Mouse (Mus musculus) ovary, adult 2 months (tissue): Measurements from ENCODE around the gene Prelid1. TPM values are rescaled to one million over a fixed set of nuclear protein-coding genes. Genes with fewer than 3 reads are reported as not detected.

ENCODE experiments used
- polyA plus RNA-seq: library from polyadenylated mRNA; depleted of rRNA; stranded (reverse); fragments of >200 nt; gene quantifications from 2 replicates; pipeline ENCODE4 v1.2.3, GENCODE M21; 2012; rRNA removed

The Prelid1 gene
- 323 and 337 TPM in 2 replicates for polyA plus RNA-seq

DNA sequence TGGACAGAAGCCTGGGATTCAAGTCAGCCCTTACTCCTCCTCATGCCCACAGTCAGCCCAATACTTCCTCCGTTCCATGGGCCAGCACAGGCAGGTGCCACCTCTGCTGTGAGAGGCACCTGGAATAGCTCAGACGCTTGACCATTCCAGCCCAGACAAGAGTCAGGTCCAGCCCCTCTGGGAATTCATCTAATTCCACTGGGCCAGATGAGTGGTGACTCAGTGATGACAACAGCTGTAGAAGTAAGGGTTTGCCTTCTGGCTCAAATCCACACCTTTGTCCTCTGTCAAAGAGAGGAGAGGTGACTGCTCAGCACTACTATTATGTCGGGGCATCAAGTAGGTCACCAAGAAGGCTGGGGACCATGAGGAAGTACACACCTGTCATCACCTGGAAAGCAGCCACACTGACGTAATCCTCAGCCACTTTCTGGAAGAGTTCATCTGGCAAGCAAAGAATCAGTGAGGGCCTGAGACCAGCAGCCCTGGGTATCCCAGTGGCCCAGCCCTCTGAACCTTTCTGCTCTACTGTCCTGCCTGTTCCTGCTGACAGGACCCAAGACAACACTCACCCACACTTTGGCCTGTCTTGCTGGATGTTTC is at the start of gene Prelid1:
Gene Prelid1, plus strand, starts transcription at position 570 of the 603 bp plus-strand sequence.

DNA sequence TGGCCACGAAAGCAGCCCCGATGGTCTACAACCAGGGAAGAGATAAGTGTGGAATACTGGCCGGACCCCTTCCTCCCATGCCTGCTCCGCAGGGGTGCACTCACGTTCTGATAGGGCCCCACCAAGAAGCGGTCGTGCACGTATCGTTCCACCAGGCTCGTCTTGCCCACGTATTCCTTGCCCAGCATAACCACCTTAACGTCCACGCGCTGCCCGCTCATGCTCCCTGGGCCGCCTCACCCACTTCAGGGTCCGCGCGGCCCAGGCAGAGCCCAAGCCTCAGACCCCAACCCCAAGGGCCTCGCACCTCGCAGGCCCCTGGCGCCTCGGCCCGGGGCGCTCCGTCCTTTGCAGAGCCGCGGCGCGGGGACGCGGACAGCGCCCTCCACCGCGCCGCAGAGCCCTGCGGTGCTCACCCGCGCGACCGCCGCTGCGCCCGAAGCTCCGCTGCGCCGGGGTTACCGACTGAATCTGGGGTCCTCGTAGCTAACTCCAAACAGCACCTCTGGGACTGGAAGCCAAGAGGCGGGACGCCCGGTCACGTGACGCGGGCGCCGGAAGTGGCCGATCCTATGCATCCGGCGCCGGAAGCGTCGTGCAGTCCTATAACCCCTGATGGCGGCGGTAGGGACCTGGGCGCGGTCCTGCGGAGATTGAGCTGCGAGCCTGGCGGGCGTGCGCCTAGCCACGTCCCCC is 1.3 kb downstream of the Prelid1 start, which contains the start of gene Rab24:
Gene Rab24, minus strand, starts transcription at position 513 of the 696 bp plus-strand sequence.

DNA sequence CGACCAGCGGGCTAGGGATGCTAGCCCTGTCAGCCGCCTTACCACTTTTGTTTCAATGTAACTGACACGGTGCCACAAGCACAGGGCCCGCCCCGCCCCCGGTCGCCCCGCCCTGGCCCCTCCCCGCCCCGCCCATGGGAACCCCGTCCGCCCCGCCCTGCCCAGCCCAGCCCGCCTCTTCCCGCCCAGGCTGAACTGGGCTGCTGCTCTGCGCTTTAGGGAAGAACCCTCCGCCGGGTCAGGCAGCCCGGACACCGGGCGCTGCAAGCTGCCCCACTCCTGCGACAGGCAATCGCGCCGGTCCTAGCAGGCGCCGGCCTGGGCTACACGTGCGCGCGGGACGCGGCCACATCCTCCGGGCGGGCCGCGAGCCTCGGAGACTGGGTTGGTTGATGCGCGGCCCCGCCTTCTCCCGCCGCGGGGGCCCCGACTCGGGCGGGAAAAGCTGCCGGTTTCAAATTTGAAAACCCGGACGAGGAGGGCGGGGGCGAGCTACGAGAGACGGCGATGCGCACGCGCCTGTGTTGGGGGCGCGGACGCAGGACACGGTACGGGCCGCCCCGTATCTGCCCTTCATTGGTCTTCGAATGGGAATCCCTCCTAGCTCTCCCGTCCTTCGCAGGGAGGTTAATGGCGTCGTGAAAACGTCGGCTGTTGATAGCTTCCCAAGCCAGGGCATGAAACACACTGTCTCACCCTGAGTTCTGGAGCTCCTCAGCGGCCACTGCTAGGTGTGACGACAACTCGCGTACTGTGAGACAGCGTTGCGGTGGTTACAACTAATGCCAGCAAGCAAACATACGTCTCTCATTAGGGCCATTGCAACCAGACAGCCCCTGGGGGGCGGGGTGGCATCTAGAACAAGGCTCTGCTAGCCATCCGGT is 9.6 kb downstream of the Prelid1 start, which contains the start of gene Mxd3:
Gene Mxd3, minus strand, starts transcription at position 141 of the 884 bp plus-strand sequence.

DNA sequence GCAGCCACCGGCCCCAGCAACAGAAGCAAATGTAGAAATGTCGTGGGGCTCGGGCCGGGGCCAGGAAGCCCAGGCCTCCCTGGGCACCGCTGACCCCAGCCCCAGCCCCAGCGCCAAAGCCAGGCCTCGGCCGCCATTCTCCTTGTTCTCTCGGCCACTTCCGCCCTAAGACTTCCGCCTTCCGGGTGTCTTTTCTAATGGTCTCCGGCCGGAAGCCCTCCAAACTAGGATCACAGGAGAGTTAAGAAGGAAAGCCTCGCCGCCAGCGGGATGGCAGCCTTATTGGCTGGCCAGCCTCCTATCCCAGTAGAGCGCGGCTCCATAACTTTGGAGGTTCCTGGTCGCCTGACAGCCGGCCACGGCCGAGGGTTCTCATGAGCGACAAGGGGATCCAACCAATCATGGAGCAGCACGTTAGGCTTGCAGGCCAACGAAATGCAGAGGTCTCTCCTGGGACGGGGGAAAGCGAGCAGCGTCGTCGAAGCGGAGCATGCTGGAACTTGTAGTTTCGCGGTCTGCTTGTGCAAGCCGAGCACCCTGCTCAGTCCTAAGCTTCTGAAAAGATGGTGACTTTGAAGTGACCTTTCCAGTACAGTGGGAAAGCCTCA is 42.3 kb downstream of the Prelid1 start, which contains the start of gene Lman2:
Gene Lman2, minus strand, starts transcription at position 331 of the 608 bp plus-strand sequence.

DNA sequence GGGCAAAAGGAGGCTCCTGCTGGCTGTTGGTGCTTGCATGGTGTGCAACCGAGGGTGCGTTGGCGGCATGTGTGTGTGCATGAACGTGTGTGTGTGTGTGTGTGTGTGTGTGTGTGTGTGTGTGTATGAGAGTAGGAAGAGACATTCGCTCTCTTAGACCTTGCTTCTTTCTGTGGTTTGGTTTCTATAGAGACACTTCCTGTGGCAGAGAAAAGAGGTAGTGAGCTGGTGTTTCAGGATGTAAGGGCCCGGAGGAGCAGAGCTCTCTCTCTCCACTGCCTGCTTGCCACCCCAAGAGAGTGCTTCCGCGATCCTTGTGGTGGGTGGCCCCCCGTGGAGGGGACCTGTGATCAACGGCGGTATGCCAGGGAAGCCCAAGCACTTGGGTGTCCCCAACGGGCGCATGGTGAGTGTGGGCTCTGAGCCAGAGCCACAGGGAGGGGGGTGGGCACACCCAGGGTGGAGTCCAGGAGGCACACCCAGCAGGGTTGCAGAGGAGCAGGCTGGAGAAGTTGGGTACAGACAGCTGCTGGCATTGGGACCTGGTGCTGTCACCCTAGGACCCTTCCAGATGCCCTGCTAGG is 49.3 kb downstream of the Prelid1 start, which contains the start of gene Rgs14:
Gene Rgs14, plus strand, starts transcription at position 202 of the 584 bp plus-strand sequence.

Other genes starting within 250 kb of the Prelid1 start
- 2.4 and 3.2 TPM in 2 replicates for gene Uimc1, start 220.2 kb upstream of the Prelid1 start, polyA plus RNA-seq
- 21.1 and 25.1 TPM in 2 replicates for gene Zfp346, start 215.2 kb upstream of the Prelid1 start, polyA plus RNA-seq
- gene Gm17617, start 187.0 kb upstream of the Prelid1 start, polyA plus RNA-seq, result not detected in 2 replicates
- gene Fgfr4, start 167.9 kb upstream of the Prelid1 start, polyA plus RNA-seq, result 13.0 and 15.3 TPM in 2 replicates
- gene Nsd1, start 110.7 kb upstream of the Prelid1 start, polyA plus RNA-seq, result 20.2 and 25.4 TPM in 2 replicates
- gene Rab24, start 1.4 kb downstream of the Prelid1 start, polyA plus RNA-seq, result 90.5 and 92.6 TPM in 2 replicates
- gene Mxd3, start 9.3 kb downstream of the Prelid1 start, polyA plus RNA-seq, result 16.3 and 21.3 TPM in 2 replicates
- gene Lman2, start 42.3 kb downstream of the Prelid1 start, polyA plus RNA-seq, result 133 and 142 TPM in 2 replicates
- gene Rgs14, start 49.2 kb downstream of the Prelid1 start, polyA plus RNA-seq, result 2.6 and 3.3 TPM in 2 replicates
- 0.08 and 0.53 TPM in 2 replicates for gene Slc34a1, start 77.7 kb downstream of the Prelid1 start, polyA plus RNA-seq
- gene Pfn3, start 94.7 kb downstream of the Prelid1 start, polyA plus RNA-seq, result not detected in 2 replicates
- 0.23 and 1.3 TPM in 2 replicates for gene F12, start 106.3 kb downstream of the Prelid1 start, polyA plus RNA-seq
- gene Grk6, start 124.6 kb downstream of the Prelid1 start, polyA plus RNA-seq, result 61.2 and 61.5 TPM in 2 replicates
- gene Prr7, start 143.8 kb downstream of the Prelid1 start, polyA plus RNA-seq, result 39.3 and 64.5 TPM in 2 replicates
- 121 and 140 TPM in 2 replicates for gene Dbn1, start 167.6 kb downstream of the Prelid1 start, polyA plus RNA-seq
- 253 and 269 TPM in 2 replicates for gene Pdlim7, start 193.2 kb downstream of the Prelid1 start, polyA plus RNA-seq
- gene Dok3, start 208.8 kb downstream of the Prelid1 start, polyA plus RNA-seq, result 12.2 and 13.5 TPM in 2 replicates
- gene Ddx41, start 216.2 kb downstream of the Prelid1 start, polyA plus RNA-seq, result 110 and 147 TPM in 2 replicates